Mouse (Mus musculus) liver, postnatal 0 days (tissue): Measurements from ENCODE around the gene Foxp4.

Source experiments
- CTCF ChIP-seq: sonication (generic); IDR thresholded peaks from 2 replicates; pipeline ENCODE4 v1.5.1; 2016; ENCODE audit warnings: antibody characterized with exemption, low read depth
- EP300 ChIP-seq: IDR thresholded peaks from 2 replicates; pipeline ENCODE4 v1.6.1; 2016; ENCODE audit warnings: antibody characterized with exemption, low read depth, mild to moderate bottlenecking

GRCm38 (mm10) chr17:47965885-47966505 lies 41.5 kb upstream of the Foxp4 start:
- no peak for TF ChIP-seq EP300
- no peak for TF ChIP-seq CTCF
